Mouse (Mus musculus) G1E (cell line): ENCODE measurements around the gene Prelp. TPM values are rescaled to one million over a fixed set of nuclear protein-coding genes. Genes with fewer than 3 reads are reported as not detected.

Experiments used
- ATAC-seq: 2 replicates; pipeline ENCODE4 v1.8.0; 2016; ENCODE audit warnings: mild to moderate bottlenecking; ENCODE audit not compliant: insufficient number of reproducible peaks, poor library complexity, low FRiP score, severe bottlenecking; ENCODE audit errors: extremely low read depth
- DNase-seq: peaks from one replicate; pipeline ENCODE4 v3.0.0; 2012; ENCODE audit warnings: low spot score
- H3K27me3 ChIP-seq: 2 replicates; pipeline ENCODE4 v1.6.1; 2012; ENCODE audit warnings: mild to moderate bottlenecking, low read length, inconsistent platforms; ENCODE audit not compliant: insufficient read depth
- H3K36me3 ChIP-seq: replicated peaks from 2 replicates; pipeline ENCODE3; 2012; ENCODE audit warnings: mild to moderate bottlenecking, inconsistent platforms
- H3K4me1 ChIP-seq: 2 replicates; pipeline ENCODE4 v1.6.1; 2012; ENCODE audit warnings: low read depth, low read length, inconsistent platforms, mixed read lengths; ENCODE audit not compliant: insufficient read depth
- H3K4me3 ChIP-seq: 2 replicates; pipeline ENCODE4 v1.5.1; 2012; ENCODE audit warnings: low read depth, mild to moderate bottlenecking, inconsistent platforms, low read length, moderate library complexity, mixed read lengths
- H3K9me3 ChIP-seq: replicated peaks from 2 replicates; pipeline ENCODE4 v1.6.1; 2012; ENCODE audit warnings: inconsistent platforms
- CTCF ChIP-seq: IDR thresholded peaks from 2 replicates; pipeline ENCODE4 v1.5.1; 2012; ENCODE audit warnings: low read depth, low read length, inconsistent platforms, mixed read lengths
- GATA1 ChIP-seq: IDR thresholded peaks from 2 replicates; pipeline ENCODE4 v1.6.1; 2012; ENCODE audit warnings: borderline replicate concordance, low read length, inconsistent platforms, mixed read lengths
- GATA2 ChIP-seq: IDR thresholded peaks from 2 replicates; pipeline ENCODE4 v1.6.1; 2012; ENCODE audit warnings: low read depth, low read length, inconsistent platforms, borderline replicate concordance
- POLR2AphosphoS5 ChIP-seq: IDR thresholded peaks from 2 replicates; pipeline ENCODE4 v1.6.1; 2012; ENCODE audit warnings: low read depth, low read length, inconsistent platforms; ENCODE audit not compliant: insufficient replicate concordance
- TAL1 ChIP-seq: conservative IDR thresholded peaks from 2 replicates; pipeline ENCODE4 v1.6.1; 2012; ENCODE audit warnings: low read depth, low read length, inconsistent platforms, mixed read lengths
- polyA plus RNA-seq: library from polyadenylated mRNA; stranded (reverse); fragments of >175 nt; gene quantifications from 2 replicates; pipeline ENCODE4 v1.2.3, GENCODE M21; 2012
- total RNA-seq, 2 experiments: library from RNA; stranded (forward) in 1 of 2; stranded (reverse) in 1 of 2; fragments of 200-1000 nt in 1 of 2; fragments of >200 nt in 1 of 2; fragmentation: Nextera tagmentation in 1 of 2; gene quantifications; 2 replicates each; pipeline ENCODE4 v1.2.3; 2014 to 2017

Prelp gene
- total and polyA plus RNA-seq, 3 experiments, result 0.10 to 0.11 TPM; not detected in 1

GRCm38 (mm10) chr1:133915723-133916355 is 5.4 kb downstream of the Prelp start:
- no peak for DNase-seq
- Histone ChIP-seq H3K9me3 (no peaks in the 10 kb centered on the region), H3K4me3 (no peak overlapping the region), H3K27me3 (peaks cover 54% of the 10 kb centered on the region), H3K36me3 (no peaks in the 10 kb centered on the region), H3K4me1 (peaks cover 46% of the 10 kb centered on the region)
- no peak for ATAC-seq
- no peak for TF ChIP-seq GATA1
- TF ChIP-seq CTCF, result no peak
- no peak for TF ChIP-seq GATA2
- no peak for TF ChIP-seq TAL1
- no peak for TF ChIP-seq POLR2AphosphoS5

- TF ChIP-seq TAL1 (no peak), GATA1 (no peak), POLR2AphosphoS5 (no peak), GATA2 (no peak), CTCF (no peak)
- H3K36me3 ChIP-seq, result no peaks in the 10 kb centered on the region
- H3K4me3 ChIP-seq, result no peak overlapping the region
- no peak for DNase-seq
- H3K27me3 ChIP-seq, result peaks cover 52% of the 10 kb centered on the region
- peaks cover 45% of the 10 kb centered on the region for H3K4me1 ChIP-seq
- ATAC-seq, result no peak
- H3K9me3 ChIP-seq, result no peaks in the 10 kb centered on the region
Measured at GRCm38 (mm10) chr1:133915115-133915514, 6.1 kb downstream of the Prelp start.

GRCm38 (mm10) chr1:133913018-133913417 is 8.2 kb downstream of the Prelp start:
- TF ChIP-seq GATA1 (no peak), GATA2 (no peak), TAL1 (no peak), CTCF (no peak), POLR2AphosphoS5 (no peak)
- Histone ChIP-seq H3K4me1 (peaks cover 57% of the 10 kb centered on the region), H3K9me3 (no peaks in the 10 kb centered on the region), H3K27me3 (peaks cover 37% of the 10 kb centered on the region), H3K36me3 (no peaks in the 10 kb centered on the region), H3K4me3 (no peak overlapping the region)
- no peak for ATAC-seq
- DNase-seq, result no peak

GRCm38 (mm10) chr1:133911456-133911855 is 9.8 kb downstream of the Prelp start:
- no peak overlapping the region for H3K4me3 ChIP-seq
- peaks cover 41% of the 10 kb centered on the region for H3K27me3 ChIP-seq
- H3K36me3 ChIP-seq, result no peaks in the 10 kb centered on the region
- H3K4me1 ChIP-seq, result peaks cover 59% of the 10 kb centered on the region
- ATAC-seq (no peak), DNase-seq (peak; percentile 64)
- TF ChIP-seq POLR2AphosphoS5, result no peak
- no peak for TF ChIP-seq GATA2
- TF ChIP-seq CTCF, result peak; percentile 100
- no peaks in the 10 kb centered on the region for H3K9me3 ChIP-seq

GRCm38 (mm10) chr1:133911008-133911407 is 10.2 kb downstream of the Prelp start:
- TF ChIP-seq TAL1 (no peak), CTCF (no peak), POLR2AphosphoS5 (no peak), GATA2 (no peak), GATA1 (no peak)
- Histone ChIP-seq H3K4me1 (peaks cover 59% of the 10 kb centered on the region), H3K9me3 (no peaks in the 10 kb centered on the region), H3K27me3 (peaks cover 41% of the 10 kb centered on the region), H3K36me3 (no peaks in the 10 kb centered on the region), H3K4me3 (no peak overlapping the region)
- ATAC-seq, result no peak
- DNase-seq, result no peak

- Histone ChIP-seq H3K36me3 (no peaks in the 10 kb centered on the region), H3K4me3 (no peak overlapping the region), H3K9me3 (no peaks in the 10 kb centered on the region), H3K4me1 (peaks cover 56% of the 10 kb centered on the region), H3K27me3 (peaks cover 44% of the 10 kb centered on the region)
- TF ChIP-seq CTCF, result no peak
- TF ChIP-seq GATA1, result no peak
- no peak for TF ChIP-seq TAL1
- no peak for TF ChIP-seq POLR2AphosphoS5
- TF ChIP-seq GATA2, result no peak
- ATAC-seq, result no peak
- no peak for DNase-seq
Measured at GRCm38 (mm10) chr1:133910108-133910507, 11.1 kb downstream of the Prelp start.
